ENCODE assay signal across 23 mouse cellular contexts in genomic region chr10:43001433-43001832, GRCm38 (mm10).
DNase-seq lines count a peak whose midpoint lies in the region; ATAC-seq and TF ChIP-seq lines count a peak whose summit lies in the region.
"Had no signal": no experiment of that assay in that cellular context is flagged by ENCODE, and none has a peak within 500 bp of the region (broad histone marks: within the 10 kb centered on the region; RNA-seq: fewer than 3 reads in every experiment).

No protein-coding gene starts in this region.

- H3K9ac ChIP-seq in forebrain, embryonic 14.5 days (ENCODE audit: low read length): no peak overlapping the region
- H3K9ac ChIP-seq in hindbrain, embryonic 12.5 days: no peak overlapping the region
- no peak overlapping the region for H3K9ac ChIP-seq in liver, adult 2 months (ENCODE audit: low read depth, low read length)
- H3K9ac ChIP-seq: forebrain, embryonic 15.5 days; heart, embryonic 12.5 days; heart, embryonic 15.5 days; hindbrain, embryonic 13.5 days had no signal

- TF ChIP-seq POLR2A in liver, adult 2 months (IDR thresholded peaks at IDR 0.05; ENCODE audit: extremely low read depth, insufficient read depth, low read length): no peak

- no peak for TF ChIP-seq CTCF in liver, adult 2 months (IDR thresholded peaks at IDR 0.05; ENCODE audit: low read depth, low read length)

- no peak for ATAC-seq in forebrain, embryonic 14.5 days
- ATAC-seq in hindbrain, embryonic 12.5 days (ENCODE audit: low FRiP score): no peak
- ATAC-seq: activated CD4-positive, CD25-positive, alpha-beta regulatory T cell, adult 4 months; forebrain, embryonic 15.5 days; hindbrain, embryonic 16.5 days had no signal

- H3K9me3 ChIP-seq in forebrain, embryonic 10.5 days: no peaks in the 10 kb centered on the region
- no peaks in the 10 kb centered on the region for H3K9me3 ChIP-seq in forebrain, embryonic 14.5 days (replicated peaks; ENCODE audit: control insufficient read depth, low read length)
- no peaks in the 10 kb centered on the region for H3K9me3 ChIP-seq in hindbrain, embryonic 10.5 days
- no peaks in the 10 kb centered on the region for H3K9me3 ChIP-seq in hindbrain, embryonic 12.5 days (replicated peaks)
- H3K9me3 ChIP-seq: forebrain, embryonic 15.5 days; heart, embryonic 12.5 days; heart, embryonic 15.5 days; hindbrain, embryonic 13.5 days had no signal

- 79% methylated on average over 3 of the region's 3 CpGs for WGBS in forebrain, embryonic 10.5 days
- 85% methylated on average over 3 of the region's 3 CpGs for WGBS in forebrain, embryonic 14.5 days
- WGBS in hindbrain, embryonic 10.5 days: 72% methylated on average over 3 of the region's 3 CpGs
- WGBS in hindbrain, embryonic 12.5 days: 69% methylated on average over 3 of the region's 3 CpGs
- 40% methylated on average over 3 of the region's 3 CpGs for WGBS in liver, adult 2 months

- H3K36me3 ChIP-seq in forebrain, embryonic 10.5 days (replicated peaks): peaks cover 7% of the 10 kb centered on the region
- 0 out of 2 replicates have a peak, but pooled peaks cover 2% of the 10 kb centered on the region for H3K36me3 ChIP-seq in forebrain, embryonic 14.5 days (ENCODE audit: control insufficient read depth, insufficient read depth, low read length)
- H3K36me3 ChIP-seq in hindbrain, embryonic 10.5 days: peaks cover 7% of the 10 kb centered on the region; the same call in 1 of the 2 replicates
- 0 out of 2 replicates have a peak, but pooled peaks cover 4% of the 10 kb centered on the region for H3K36me3 ChIP-seq in hindbrain, embryonic 12.5 days
- no peaks in the 10 kb centered on the region for H3K36me3 ChIP-seq in liver, adult 2 months (ENCODE audit: control insufficient read depth, insufficient read depth, low read length)
- H3K36me3 ChIP-seq: heart, embryonic 15.5 days had no signal

- no peak overlapping the region for H3K4me2 ChIP-seq in forebrain, embryonic 14.5 days (ENCODE audit: low read length)
- no peak overlapping the region for H3K4me2 ChIP-seq in hindbrain, embryonic 12.5 days (replicated peaks)
- H3K4me2 ChIP-seq: forebrain, embryonic 15.5 days; hindbrain, embryonic 13.5 days had no signal

- peaks cover 22% of the 10 kb centered on the region for H3K27me3 ChIP-seq in forebrain, embryonic 10.5 days (ENCODE audit: poor library complexity, severe bottlenecking)
- H3K27me3 ChIP-seq in forebrain, embryonic 14.5 days (replicated peaks; ENCODE audit: control insufficient read depth, insufficient read depth, low read length): no peaks in the 10 kb centered on the region
- H3K27me3 ChIP-seq in hindbrain, embryonic 10.5 days (ENCODE audit: insufficient read depth, poor library complexity, severe bottlenecking): peaks cover 13% of the 10 kb centered on the region
- no peaks in the 10 kb centered on the region for H3K27me3 ChIP-seq in hindbrain, embryonic 12.5 days
- no peaks in the 10 kb centered on the region for H3K27me3 ChIP-seq in liver, adult 2 months (ENCODE audit: control insufficient read depth, insufficient read depth, low read length)
- H3K27me3 ChIP-seq: forebrain, embryonic 15.5 days; heart, embryonic 12.5 days; heart, embryonic 15.5 days; hindbrain, embryonic 13.5 days had no signal

- DNase-seq in forebrain, embryonic 10.5 days (ENCODE audit: extremely low spot score, low spot score): no peak
- DNase-seq in forebrain, embryonic 14.5 days (ENCODE audit: low spot score): no peak
- DNase-seq in hindbrain, embryonic 10.5 days (ENCODE audit: low spot score): no peak
- DNase-seq in liver, adult 2 months (ENCODE audit: extremely low read depth, low read depth, low spot score): peak; percentile 72
- DNase-seq in liver: no peak
- no peak for DNase-seq in urinary bladder, postnatal 36 days (ENCODE audit: low spot score in 2 of 2)
- DNase-seq: adrenal gland, adult 8-10 months; adrenal gland, postnatal 25 days; cerebellum, adult 11-12 months; cerebellum, adult 8-10 months; cerebellum, postnatal 10 days; cerebellum, postnatal 36 days; gastrocnemius, postnatal 14 days; heart, adult 18-20 months; heart, postnatal 10 days; heart, postnatal 4 days had no signal

- peak overlapping the region; percentile 74; the same call in 1 of the 2 replicates for H3K27ac ChIP-seq in forebrain, embryonic 10.5 days
- no peak overlapping the region for H3K27ac ChIP-seq in forebrain, embryonic 14.5 days (ENCODE audit: low read depth, low read length)
- peak overlapping the region; percentile 81; the same call in 1 of the 2 replicates for H3K27ac ChIP-seq in hindbrain, embryonic 10.5 days
- no peak overlapping the region for H3K27ac ChIP-seq in hindbrain, embryonic 12.5 days
- H3K27ac ChIP-seq in liver, adult 2 months (replicated peaks; ENCODE audit: insufficient read depth, low read depth, low read length): no peak overlapping the region
- H3K27ac ChIP-seq: forebrain, embryonic 15.5 days; heart, embryonic 15.5 days; hindbrain, embryonic 13.5 days had no signal

- H3K4me1 ChIP-seq in forebrain, embryonic 10.5 days: peaks cover 46% of the 10 kb centered on the region
- peaks cover 7% of the 10 kb centered on the region; the same call in 1 of the 2 replicates for H3K4me1 ChIP-seq in forebrain, embryonic 14.5 days (ENCODE audit: control insufficient read depth, insufficient read depth, low read length)
- H3K4me1 ChIP-seq in hindbrain, embryonic 10.5 days (replicated peaks): peaks cover 54% of the 10 kb centered on the region
- H3K4me1 ChIP-seq in hindbrain, embryonic 12.5 days: peaks cover 19% of the 10 kb centered on the region
- peaks cover 7% of the 10 kb centered on the region for H3K4me1 ChIP-seq in liver, adult 2 months (ENCODE audit: control insufficient read depth, insufficient read depth, low read length)

- no peak overlapping the region for H3K4me3 ChIP-seq in forebrain, embryonic 10.5 days
- H3K4me3 ChIP-seq in forebrain, embryonic 14.5 days (ENCODE audit: low read depth, low read length): no peak overlapping the region
- no peak overlapping the region for H3K4me3 ChIP-seq in hindbrain, embryonic 10.5 days
- no peak overlapping the region for H3K4me3 ChIP-seq in hindbrain, embryonic 12.5 days
- no peak overlapping the region for H3K4me3 ChIP-seq in liver, adult 2 months (ENCODE audit: insufficient read depth, low read depth, low read length)
- H3K4me3 ChIP-seq: forebrain, embryonic 15.5 days; hindbrain, embryonic 13.5 days had no signal

- H3K79me2 ChIP-seq in liver, adult 2 months (ENCODE audit: control insufficient read depth, insufficient read depth, low read length): no peaks in the 10 kb centered on the region

Comparison
In these comparisons a context has a peak if more than half of its experiments do, and no peak if none do; other contexts are left out.
1. H3K27ac ChIP-seq: peak in forebrain, embryonic 10.5 days (single experiment) and hindbrain, embryonic 10.5 days (single experiment); none in forebrain, embryonic 14.5 days (single experiment), hindbrain, embryonic 12.5 days (single experiment) and liver, adult 2 months (single experiment).